Mouse (Mus musculus) heart, adult 2 months (tissue): ENCODE results near the gene 2610042L04Rik.
"Not testable (repeated sequence)": the region's sequence is repeated elsewhere in the genome, so short reads cannot be mapped to it uniquely, and the experiment has no call there.

Source experiments
- CTCF ChIP-seq: fragments of 200-600 bp; IDR thresholded peaks from 2 replicates; pipeline ENCODE4 v1.8.1; 2022; ENCODE audit warnings: antibody characterized with exemption, mild to moderate bottlenecking, moderate library complexity
- EP300 ChIP-seq: fragments of 200-500 bp; IDR thresholded peaks from 2 replicates; pipeline ENCODE4 v1.6.1; 2011; ENCODE audit warnings: low read depth, low read length, control low read depth; ENCODE audit not compliant: insufficient read depth
- POLR2A ChIP-seq: fragments of 200-500 bp; IDR thresholded peaks from 2 replicates; pipeline ENCODE4 v1.6.1; 2011; ENCODE audit warnings: mild to moderate bottlenecking, low read depth, low read length, control low read depth; ENCODE audit not compliant: insufficient read depth

DNA sequence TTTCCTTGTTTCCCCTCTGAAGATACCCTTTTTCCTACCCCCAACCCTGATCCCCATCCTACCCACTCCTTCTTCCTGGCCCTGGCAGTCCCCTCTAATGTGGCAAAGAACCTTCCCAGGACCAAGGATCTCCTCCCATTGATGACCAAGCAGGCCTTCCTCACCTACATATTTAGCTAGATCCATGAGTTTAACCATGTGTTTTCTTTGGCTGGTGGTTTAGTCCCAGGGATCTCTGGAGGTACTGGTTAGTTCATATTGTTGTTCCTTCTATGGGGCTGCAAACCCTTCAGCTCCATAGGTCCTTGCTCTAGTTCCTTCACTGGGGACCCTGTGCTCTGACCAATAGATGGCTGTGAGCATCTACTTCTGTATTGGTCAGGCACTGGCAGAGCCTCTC lies 43.3 kb downstream of the 2610042L04Rik start:
- not testable (repeated sequence) for TF ChIP-seq CTCF, POLR2A, EP300
